Mouse (Mus musculus) embryo, embryonic 11.5 days (tissue): ENCODE results near the gene Slf2.

ENCODE experiments used
- DNase-seq: peaks from one replicate; pipeline ENCODE4 v3.0.0-alpha.2; 2012; ENCODE audit warnings: low read depth, low spot score

Slf2 gene

DNA sequence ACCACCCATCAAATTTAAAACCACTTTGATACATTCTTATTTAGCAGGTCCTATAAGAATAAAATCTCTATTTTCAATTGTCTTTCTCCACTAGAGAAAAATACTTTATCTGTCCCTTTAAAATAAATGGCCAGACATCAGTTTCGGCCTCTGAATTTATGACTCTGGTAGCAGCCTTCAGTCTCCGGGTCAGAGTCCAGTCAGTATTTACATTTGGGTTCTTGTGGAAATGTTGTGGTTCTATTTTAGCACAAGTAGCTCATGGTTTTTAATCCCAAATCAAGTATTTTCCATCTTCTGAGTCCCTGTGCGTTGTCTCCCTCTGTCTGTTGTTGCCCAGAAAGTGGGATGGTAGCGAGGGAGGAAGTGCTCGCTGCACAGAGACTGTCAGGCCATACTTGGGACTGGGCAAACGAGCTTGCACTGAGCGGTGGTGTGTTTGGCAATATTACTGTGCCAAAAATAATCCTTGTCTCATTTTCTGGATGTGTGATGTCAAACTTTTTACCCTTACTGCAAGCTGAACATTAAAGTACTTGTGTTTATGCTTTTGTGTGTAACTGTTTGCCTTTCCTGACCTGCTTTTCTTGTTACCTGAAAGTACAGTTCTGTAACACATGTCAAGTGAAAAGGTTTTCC, 51.6 kb downstream of the Slf2 start:
- no peak for DNase-seq

DNA sequence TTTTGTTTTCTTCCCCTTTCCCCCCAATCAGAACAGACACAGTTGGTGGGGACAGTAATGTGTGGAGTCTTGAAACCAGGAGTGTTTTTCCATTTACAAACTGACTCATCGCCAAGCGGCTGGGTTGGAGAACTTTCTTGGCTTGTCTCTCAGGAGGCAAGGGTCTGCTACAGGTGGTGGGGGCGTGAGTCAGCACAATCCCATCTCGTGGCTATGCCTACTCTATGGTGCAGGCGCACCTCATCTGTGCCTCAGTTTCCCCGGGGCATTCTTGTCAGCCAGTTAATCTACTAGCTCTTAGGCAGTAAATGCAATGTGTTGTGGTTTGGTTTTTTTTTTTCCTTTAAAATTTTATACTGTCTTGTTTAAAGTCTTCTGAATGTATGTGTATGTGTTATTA, 52.4 kb downstream of the Slf2 start:
- no peak for DNase-seq

DNA sequence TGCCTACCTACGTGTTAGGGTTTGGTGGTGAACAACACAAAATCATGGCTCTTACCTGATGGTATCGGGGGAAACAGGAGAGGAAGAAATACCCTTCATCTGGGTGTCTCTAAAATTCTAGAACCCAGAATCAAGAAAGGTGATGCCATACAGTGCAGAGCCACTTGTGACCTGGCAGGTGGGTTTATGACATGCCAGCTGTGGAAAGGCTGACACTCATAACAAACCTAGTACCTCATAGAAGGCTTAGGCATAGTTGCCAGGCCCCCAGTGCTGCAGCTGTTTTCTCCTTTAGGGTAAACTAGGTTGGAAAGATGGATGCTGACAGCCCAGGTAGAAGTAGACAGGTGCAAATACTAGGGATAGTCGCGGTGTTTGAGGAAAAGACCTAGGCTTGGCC, 53.5 kb downstream of the Slf2 start:
- DNase-seq = no peak

DNA sequence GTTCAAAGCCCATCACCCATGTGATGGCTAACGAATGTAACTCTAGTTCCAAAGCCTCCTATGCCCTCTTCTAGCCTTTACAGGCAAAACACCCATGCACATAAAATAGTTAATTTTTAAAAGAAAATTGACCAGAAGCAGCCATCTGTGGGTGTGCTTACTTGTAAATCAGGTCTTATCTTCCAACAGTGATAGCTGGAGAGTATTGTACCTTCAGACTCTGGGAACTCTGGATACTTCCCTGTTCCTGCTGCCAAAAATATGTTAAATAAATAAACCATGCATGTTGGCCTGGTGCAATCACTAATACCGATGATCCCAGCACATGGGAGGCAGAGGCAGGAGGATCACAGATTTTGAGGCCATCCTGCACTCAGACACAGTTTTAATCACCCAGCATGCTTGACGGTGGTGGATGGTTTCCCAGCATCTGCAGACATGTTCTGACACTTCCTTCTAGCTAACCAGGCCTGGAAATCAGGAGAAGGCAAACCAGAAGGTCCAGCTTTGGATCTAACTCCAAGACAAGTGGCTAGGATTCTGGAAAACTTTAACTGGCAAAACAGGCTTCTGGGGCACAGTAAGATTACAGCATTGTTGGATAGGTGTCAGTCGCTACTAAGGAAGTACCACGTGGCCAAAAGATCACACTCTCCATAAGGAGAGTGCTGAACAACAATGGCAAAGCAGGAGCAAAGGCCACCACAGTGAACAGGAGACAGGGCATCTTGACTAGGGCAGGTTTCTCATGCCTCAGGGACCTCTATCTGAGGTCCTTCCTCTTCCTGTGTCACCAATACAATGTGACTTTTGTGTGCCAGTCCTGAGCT, 54.4 kb downstream of the Slf2 start:
- no peak for DNase-seq

- DNase-seq = no peak
Observed at GRCm38 (mm10) chr19:44987004-44987403, 56.1 kb downstream of the Slf2 start.

- DNase-seq = no peak
Observed at GRCm38 (mm10) chr19:44987851-44988250, 56.9 kb downstream of the Slf2 start.

DNA sequence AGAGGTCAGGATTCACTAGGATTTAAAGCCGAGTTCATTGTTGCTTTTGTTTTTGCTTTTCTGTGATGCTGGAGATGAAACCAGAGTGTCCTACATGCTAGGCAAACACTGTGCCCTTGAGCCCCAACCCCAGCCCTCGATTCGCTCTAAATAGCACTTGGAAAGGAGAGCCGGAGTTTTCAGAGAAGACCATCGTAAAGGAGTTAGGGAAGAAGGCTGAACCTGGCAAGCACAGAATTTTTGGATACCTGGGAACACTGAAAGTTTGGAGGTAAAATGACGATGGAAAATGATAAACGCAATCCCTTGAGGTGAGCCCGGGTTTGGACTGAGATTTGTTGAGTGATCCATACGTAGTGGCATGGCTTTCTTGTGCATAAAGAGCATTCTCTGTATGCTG, 57.4 kb downstream of the Slf2 start:
- no peak for DNase-seq

GRCm38 (mm10) chr19:44988831-44989566, 58.0 kb downstream of the Slf2 start, which contains the start of gene Sema4g:
TSS of gene Sema4g (plus strand) at chr19:44989101.
- DNase-seq = peak; percentile 42

DNA sequence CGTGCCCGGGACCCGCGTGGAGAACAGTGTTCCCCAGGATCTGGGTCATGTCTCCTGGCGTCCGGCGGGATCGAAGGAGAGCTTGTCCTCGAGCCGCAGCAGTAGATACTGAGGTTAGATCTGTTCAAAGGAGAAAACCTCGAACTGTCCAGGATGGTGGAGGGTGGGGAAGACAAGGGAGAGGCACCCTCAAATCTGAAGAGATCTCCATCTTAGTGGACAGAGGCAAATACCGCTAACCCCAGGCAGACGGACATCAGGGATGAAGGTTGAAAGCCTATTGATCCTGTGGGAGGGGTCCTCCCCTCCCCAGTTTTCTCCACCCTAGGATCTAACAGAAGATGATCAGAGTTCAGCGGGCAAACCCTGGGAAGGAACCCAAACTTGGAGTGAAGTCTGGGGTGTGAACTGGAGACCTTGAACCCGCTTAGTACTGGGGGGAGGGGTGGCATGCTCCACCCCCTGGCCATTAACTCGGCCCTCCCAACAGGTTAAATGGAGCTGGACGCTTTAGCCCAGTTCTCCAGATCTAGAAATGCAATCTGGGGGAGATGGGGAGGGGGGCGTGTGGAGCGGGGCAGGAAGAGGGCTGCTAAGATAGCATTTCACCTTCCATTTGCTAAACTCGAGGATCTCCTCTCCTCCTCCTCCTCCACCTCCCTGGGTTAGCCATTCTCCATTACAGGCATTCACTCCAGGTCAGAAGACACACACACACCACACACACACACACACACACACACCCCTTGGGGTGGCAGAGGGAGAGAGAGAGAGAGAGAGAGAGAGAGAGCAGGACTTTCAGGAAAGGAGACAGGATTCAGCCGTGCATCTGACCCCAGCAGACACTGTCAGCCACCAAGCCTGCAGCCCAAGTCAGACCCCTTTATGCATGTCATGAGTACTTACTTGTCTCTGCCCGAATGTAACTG, 58.9 kb downstream of the Slf2 start:
- DNase-seq = no peak

- DNase-seq = no peak
Observed at GRCm38 (mm10) chr19:44991031-44991430, 60.1 kb downstream of the Slf2 start.

- DNase-seq = no peak
Observed at GRCm38 (mm10) chr19:44992246-44992645, 61.3 kb downstream of the Slf2 start.

GRCm38 (mm10) chr19:44992712-44993111, 61.8 kb downstream of the Slf2 start:
- no peak for DNase-seq

- no peak for DNase-seq
Observed at GRCm38 (mm10) chr19:44997786-44998185, 66.8 kb downstream of the Slf2 start.

GRCm38 (mm10) chr19:44999647-45000046, 68.7 kb downstream of the Slf2 start:
- DNase-seq = no peak

DNA sequence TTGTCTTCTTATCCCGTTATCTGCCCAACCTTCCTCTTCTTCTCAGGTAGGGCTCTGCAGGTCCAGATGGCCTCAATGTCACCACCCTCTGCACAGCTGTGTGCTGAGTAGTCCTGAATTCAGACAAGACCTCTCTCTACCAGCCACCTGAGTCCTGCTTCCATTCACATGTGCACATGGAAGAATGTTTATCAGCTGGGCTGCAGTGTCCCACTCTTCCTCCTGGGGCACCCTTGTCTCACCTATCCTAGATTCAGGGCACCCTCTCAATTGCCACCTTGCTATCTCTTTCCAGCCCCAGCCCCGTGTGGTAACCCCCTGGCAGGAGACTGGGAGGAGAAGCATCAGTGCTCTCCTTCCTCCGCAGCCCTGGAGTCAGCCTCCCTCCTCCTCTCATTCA, 71.3 kb downstream of the Slf2 start:
- DNase-seq = no peak

- no peak for DNase-seq
Observed at GRCm38 (mm10) chr19:45003740-45004516, 73.0 kb downstream of the Slf2 start.

- DNase-seq = no peak
Observed at GRCm38 (mm10) chr19:45005444-45005843, 74.5 kb downstream of the Slf2 start, which contains the start of gene Twnk. TSS of gene Twnk (plus strand) at chr19:45005663.

- peak; percentile 85 for DNase-seq
Observed at GRCm38 (mm10) chr19:45005957-45006712, 75.2 kb downstream of the Slf2 start, which contains the start of gene Mrpl43. TSS of gene Mrpl43 (minus strand) at chr19:45006442.

- no peak for DNase-seq
Observed at GRCm38 (mm10) chr19:45007021-45007420, 76.1 kb downstream of the Slf2 start.
